Mouse (Mus musculus) spleen, embryonic (tissue): ENCODE data around the gene Cyfip2.

ENCODE experiments used
- CTCF ChIA-PET: fragments of 350-600 bp; sonication (Branson Sonifier 250); formaldehyde crosslinking; loops from one replicate; lab custom pipeline; 2022; lab: Charles Lee

The Cyfip2 gene

DNA sequence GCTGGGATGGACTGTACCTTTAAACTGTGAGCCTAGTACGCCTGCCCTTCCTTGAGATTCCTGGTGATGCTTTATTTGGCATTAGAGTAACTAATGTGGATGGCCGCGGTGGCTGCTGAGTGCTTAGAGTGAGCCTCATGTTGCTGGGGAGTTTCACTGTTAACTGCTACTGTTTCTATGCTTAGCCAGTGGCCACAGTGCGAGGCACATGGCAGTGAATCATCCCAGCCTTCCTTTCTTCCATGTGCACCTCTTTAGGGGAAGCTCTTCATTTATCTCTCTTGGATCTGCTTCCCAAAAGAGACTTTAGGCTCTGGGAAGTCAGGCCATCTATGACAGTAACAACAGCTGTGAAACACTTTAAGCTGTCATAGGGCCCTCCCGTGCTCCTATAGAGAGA lies 30.0 kb downstream of the Cyfip2 start:
- CTCF ChIA-PET = interaction anchor here (0.6 to 1.5 kb wide), 4 partner anchors 9 to 80 kb away, joined by 3 to 9 read pairs (median 3); partner anchors contain the start of gene Cyfip2

DNA sequence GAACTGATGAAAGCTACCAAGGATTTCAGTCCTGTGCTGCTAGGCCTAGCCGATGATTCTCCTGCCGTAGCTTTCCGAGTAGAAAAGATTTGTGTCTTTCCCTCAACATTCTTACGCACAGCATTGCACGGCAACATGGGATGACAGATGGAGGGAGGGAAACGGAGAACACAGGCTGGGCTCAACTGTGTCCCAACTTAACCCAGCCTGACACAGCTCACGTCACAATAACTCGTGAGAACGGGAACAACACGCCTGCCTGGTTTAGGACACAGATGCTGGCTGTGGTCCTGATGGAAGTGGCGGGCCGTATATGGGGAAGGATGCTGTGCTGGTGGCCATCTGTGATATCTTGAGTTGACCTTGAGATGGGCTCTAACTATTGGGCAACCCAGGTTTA lies 34.0 kb downstream of the Cyfip2 start:
- CTCF ChIA-PET = no interaction called here

DNA sequence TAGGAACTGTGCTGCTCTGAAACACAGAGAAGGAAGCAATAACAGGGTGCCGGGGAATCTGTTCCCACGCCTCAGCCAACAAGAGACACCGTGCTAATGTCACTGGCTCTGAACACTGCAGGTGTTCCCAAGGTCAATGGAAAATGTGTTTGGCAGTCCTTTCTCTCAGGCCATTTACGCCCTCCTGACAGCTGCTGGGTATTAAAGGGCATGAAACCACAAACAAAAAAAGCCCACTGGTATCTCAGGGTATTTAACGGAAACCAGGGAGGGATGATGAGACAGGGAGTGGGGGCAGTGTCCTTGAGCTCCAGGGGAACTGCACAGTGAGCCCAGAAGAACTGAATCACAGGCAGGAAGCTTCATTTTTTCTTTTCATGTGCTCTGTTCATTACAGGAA lies 34.5 kb downstream of the Cyfip2 start:
- CTCF ChIA-PET = no interaction called here

DNA sequence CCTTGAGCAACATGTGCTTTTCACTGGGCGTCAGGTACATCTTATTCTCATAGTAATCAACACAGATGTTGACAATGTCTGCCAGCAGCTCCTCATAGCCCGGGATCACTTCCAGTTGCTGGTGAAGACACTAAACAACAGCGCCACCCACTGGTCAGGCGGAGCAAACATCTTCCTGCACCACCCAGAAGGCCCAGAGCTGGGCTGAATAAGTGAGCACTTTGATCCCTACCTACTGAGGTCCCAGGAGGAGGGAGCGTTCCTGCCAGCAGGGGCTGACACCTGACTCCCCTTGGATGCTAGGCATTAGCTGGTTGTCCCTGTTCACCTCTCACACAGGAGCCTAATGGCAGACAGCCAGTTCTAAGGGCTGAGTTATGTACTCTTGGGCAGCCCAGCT lies 35.9 kb downstream of the Cyfip2 start:
- CTCF ChIA-PET = interaction anchor here (0.7 to 0.9 kb wide), 2 partner anchors 49 to 165 kb away, joined by 3 read pairs; no protein-coding TSS in a partner anchor

DNA sequence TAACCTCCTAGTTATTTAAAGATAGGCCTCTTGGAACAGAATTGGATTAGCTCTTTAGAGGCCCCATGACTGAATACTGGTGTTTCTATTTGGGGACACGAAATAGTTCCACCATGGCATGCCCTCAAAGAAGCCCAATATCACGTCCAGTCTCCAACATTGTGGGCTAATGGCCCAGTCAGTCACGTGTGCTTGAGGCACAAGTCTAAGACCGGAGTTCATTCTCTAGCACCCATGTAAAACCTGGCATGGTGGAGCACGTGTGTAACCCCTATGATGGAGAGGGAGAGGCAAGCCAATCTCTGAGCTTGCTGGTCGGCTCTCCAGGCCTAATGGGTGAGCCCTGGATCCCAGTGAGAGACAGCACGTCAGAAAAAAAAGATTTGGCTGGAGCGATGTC lies 36.5 kb downstream of the Cyfip2 start:
- CTCF ChIA-PET = no interaction called here

DNA sequence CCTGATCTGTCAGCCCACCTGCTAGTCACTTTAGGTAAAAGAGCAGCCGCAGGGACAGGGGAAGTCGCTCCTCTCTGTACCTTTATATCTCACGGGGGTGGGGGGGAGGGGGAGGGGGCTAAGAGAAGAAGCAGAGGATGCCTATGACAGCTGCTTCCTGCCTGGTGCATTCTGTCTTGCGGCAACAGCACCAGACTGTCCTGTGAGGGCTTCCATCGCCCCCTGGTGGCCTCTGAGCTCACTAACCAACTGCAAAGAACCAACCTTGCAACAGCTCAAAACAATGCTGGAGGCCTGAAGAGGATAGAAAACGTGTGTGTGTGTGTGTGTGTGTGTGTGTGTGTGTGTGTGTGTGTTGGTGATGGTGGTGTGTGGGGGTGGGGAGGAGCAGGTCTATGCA lies 37.4 kb downstream of the Cyfip2 start:
- CTCF ChIA-PET = interaction anchor here (0.6 to 1.1 kb wide), 4 partner anchors 11 to 156 kb away, joined by 3 to 8 read pairs (median 4); no protein-coding TSS in a partner anchor

DNA sequence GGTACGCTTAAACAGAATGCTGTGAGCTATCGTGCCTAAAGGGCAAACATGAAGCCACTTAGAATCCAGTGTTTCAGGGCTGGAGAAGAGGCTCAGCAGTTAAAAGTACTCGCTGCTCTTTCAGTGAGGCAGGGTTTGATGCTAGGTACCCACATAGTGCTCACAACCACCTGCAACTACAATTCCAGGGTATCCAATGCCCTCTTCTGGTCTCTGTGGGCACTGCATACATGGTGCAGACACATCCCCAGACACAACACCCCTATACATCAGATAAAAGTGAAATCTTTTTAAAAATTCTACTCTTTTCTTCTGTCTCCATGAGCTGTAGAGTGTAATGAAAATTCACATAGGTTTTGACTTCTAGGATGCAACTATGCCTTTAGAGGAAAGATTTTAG lies 38.7 kb downstream of the Cyfip2 start:
- CTCF ChIA-PET = interaction anchor here (0.5 to 1.3 kb wide), 2 partner anchors 10 to 1104 kb away, joined by 3 read pairs; no protein-coding TSS in a partner anchor

DNA sequence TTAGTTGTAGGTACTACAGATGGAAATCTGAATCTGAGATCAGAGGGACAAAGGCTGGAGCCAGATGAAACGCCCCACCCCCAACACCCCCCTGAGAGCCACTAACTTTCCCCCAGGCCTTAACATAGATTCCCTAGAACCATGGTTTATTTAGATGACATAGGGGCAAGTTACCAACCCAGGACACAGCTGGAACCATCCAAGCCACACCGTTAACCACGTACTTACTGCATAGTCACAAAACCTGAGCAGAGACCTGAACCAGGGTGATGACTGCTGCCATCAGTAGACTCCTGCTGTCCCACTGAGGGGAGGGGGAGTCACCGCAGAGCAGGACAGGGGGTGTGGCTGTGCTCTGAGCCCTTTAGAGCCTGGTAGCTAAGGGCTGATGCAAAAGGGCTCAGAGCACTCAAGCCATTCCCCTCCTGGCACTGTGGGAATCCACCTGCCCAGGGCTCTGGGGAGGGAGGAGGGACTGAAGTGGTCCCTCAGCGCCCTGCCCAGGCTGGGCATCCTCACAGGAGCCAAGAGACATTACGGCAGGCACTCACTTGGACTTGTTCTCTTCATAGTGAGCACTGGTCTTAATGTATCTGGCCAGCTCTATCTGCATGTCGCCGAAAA lies 40.5 kb downstream of the Cyfip2 start:
- CTCF ChIA-PET = interaction anchor here (0.9 kb wide), 1 partner anchor 41 kb away, joined by 3 read pairs; the partner anchor contains the start of gene Cyfip2

DNA sequence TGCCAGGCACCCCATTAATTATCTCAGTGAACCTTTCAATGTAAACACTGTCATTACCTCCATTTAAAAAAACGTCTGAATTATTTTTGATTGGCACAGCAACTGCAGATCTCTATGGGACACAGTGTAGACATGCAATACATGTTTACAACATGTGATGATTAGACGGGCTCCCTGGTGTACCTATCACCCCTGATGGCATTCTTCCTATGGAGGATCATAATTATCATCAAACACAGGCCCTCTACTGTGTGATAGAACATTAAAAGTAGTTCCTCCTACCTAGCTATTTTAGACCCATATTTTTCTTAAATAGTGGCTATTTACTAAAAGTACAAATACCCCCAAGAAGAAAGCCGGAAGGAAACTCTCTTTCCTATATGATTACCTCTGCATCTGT lies 42.8 kb downstream of the Cyfip2 start:
- CTCF ChIA-PET = interaction anchor here (0.5 to 1.4 kb wide), 5 partner anchors 13 to 161 kb away, joined by 3 to 5 read pairs (median 3); no protein-coding TSS in a partner anchor

DNA sequence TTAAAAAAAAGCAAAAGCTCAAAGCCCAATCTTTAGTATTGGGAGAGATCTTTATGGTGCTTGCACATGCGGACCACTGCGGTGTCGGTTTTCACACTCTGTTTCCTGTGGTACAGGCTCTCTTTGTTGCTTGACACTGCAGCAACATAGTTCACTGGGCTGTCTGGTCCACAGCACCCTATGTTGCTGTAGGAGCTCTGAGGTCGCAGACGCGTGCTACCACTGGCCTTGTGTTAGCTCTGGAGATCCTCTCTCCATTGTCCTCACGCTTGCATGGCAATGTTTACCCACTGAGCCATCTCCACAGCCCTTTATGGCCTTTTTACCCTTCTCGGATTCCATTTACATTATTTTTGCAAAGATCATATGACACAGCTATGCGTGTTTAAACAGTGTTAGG lies 43.3 kb downstream of the Cyfip2 start:
- CTCF ChIA-PET = interaction anchor here (0.5 to 1.4 kb wide), 5 partner anchors 13 to 161 kb away, joined by 3 to 5 read pairs (median 3); no protein-coding TSS in a partner anchor

DNA sequence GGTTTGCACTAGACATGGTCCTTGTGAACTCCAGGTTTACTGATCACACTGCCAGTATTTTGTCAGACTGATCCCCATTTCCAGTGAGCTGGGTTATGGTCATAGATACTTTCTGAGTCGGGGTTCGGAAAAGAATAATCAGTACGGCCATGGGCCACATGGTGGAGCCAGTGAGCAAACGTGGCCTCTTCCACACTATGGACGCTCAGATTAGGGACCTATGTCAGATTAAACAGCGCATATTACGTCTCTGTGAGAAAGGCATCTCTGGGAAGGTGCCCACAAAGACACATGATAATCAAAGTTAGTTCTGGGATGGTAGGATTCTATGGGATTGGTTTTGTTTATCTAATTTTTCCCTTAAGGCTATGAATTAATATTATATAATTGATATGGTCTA lies 43.7 kb downstream of the Cyfip2 start:
- CTCF ChIA-PET = interaction anchor here (0.7 to 1.4 kb wide), 3 partner anchors 14 to 36 kb away, joined by 3 to 5 read pairs (median 3); no protein-coding TSS in a partner anchor

DNA sequence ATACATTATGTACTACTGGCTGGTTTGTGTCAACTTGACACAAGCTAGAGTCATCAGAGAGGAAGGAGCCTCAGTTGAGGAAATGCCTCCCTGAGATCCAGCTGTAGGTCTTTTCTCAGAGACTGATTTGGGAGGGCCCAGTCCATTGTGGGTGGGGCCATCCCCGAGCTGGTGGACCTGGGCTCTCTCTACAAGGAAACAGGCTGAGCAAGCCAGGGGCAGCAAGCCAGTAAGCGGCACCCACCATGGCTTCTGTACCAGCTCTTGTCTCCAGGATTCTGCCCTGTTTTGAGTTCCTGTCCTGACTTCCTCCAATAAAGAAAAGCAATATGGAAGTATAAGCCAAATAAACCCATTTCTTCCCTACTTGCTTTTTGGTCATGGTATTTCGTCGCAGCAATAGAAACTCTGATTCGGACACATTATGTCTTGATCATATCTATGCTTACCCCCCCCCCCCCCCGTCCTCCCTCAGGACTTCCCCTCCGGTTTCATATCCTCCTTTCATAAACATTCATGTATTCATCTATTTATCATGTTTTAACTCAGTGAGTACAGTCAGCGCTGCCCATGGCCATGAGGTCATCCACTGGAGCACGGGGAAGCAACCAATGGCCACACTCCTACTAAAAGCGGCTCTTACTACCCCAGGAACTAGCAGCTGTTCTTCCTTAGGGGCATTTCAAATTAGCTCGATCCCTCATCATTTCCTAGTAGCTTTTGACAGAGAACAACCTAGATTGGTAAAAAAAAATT lies 47.5 kb downstream of the Cyfip2 start:
- CTCF ChIA-PET = interaction anchor here (1.0 kb wide), 1 partner anchor 10 kb away, joined by 3 read pairs; no protein-coding TSS in a partner anchor

DNA sequence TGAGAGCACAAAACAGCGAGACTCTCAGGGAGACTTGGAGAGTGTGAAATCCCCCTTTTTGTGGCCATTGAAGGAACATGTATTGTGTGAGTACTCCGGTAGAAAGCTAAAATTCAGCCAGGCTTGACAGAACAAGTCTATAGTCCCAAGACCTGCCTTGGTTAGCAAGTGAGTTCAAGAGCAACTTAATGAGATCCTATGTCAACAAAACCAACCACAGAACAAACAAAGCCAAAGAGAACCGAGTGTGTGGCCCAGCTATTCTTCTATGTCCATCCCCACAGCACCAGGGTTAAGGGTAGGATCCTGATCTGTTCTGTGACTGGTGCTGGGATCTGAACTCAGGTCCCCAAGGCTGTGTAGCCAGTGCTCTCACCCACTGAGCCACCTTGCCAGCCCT lies 48.1 kb downstream of the Cyfip2 start:
- CTCF ChIA-PET = interaction anchor here (0.8 to 1.0 kb wide), 2 partner anchors 11 to 13 kb away, joined by 3 read pairs; no protein-coding TSS in a partner anchor

DNA sequence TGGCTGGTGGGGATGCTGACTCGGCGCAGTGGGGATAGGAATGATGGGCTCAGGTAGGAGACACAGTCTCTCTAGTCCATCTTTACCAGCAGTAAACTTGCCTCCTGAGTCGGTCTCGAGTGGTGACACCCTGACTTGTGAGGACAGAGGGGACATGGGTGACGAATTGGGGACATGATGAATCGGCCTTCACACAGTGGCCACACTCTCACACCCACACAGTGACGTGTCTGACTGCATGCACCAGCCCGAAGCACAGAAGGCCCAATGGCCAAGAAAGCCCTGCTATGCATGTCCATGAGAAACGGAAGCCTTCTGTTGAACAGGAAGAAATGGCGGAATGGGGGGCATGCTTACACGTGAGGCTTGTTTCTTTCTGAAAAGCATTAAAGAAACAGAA lies 49.4 kb downstream of the Cyfip2 start:
- CTCF ChIA-PET = no interaction called here

DNA sequence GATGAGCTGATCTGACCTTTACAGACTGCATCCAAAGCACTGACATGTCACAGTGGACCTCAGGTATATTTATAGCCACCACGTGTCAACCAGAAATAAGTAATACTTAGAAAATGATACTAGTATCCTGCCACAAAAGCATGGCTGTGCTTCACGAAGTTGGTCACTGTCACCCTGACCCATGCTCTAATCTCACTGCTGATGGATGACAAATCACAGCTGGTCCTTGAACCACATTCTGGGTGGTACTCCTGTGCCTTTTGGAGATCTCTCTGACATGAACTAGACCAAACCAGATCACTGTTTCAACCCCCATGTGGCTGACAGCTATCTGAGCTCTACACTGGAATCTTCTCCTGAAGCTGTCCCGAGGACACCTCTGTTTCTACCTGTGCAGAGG lies 49.8 kb downstream of the Cyfip2 start:
- CTCF ChIA-PET = no interaction called here

DNA sequence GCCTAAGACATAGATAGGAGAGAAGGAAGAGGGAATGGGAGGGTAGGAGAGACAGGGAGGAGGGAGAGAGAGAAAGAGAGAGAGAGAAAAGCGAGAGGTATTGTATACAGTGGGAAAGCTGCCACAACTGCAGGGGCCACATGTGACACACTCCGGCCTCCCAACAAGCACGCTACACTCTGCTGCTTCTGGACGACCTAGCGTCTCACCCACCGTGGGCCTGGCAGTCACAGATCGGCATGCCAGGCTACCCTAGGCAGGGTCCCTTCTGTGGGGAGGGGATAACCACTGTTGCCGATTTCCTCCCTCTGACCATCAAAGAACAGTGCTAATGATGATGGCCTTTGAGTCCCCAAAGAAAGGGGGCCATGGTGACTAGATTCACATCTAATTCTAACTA lies 53.9 kb downstream of the Cyfip2 start:
- CTCF ChIA-PET = no interaction called here

DNA sequence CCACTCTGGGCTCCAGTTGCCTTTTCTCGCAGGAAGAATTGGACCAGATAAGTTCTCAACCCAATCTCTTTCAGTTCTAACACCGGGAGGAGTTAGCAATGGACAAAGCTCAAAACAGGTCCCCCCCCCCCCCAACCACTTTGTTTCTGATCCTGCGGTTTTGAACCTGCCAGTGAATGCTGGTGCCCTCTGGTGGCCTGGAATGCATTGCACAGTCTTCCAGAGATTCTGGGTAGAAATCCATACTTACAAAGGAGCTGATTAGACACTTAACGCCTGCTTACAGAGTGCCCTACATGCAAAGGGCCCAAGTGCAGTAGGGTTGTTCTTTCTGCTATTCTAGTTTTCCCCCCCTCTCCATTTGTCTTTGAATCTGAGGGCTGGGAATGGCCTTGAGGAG lies 54.5 kb downstream of the Cyfip2 start:
- CTCF ChIA-PET = interaction anchor here (1.0 kb wide), 1 partner anchor 18 kb away, joined by 3 read pairs; no protein-coding TSS in a partner anchor

DNA sequence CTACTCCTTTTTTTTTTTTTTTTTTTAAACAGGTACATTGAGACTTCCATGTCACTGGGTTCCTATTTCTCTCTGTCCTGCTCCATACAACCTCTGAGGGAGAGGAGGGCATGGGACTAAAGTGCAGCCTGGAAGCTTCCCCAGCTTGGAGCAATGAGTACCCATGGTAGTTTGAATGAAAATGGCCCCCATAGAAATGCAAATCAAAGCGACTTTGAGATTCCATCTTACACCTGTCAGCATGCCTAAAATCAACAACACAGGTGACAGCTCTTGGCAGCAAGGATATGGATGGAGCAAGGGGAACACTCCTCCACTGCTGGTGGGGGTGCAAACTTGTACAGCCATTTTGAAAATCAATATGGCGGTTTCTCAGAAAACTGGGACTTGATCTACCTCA lies 57.4 kb downstream of the Cyfip2 start:
- CTCF ChIA-PET = interaction anchor here (0.6 kb wide), 1 partner anchor 14 kb away, joined by 3 read pairs; no protein-coding TSS in a partner anchor

DNA sequence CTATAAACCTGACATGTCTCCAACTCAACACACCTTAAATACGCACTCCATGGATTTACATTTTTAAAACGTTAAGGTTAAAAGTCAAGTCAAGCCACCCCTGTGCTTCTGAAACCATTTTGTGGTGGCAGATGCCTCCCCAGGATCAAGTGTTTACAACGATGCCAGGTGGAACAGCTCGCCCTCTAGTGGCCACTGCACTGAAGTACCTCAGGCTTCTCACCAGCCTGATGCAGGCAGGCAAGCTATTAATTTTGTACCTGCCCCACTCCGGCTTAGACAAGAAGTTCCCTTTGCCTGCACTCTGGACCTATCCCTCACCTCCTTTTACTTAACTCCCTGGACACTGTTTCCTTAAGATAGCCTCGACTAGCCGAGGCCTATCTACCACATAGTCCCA lies 60.7 kb downstream of the Cyfip2 start:
- CTCF ChIA-PET = interaction anchor here (0.8 kb wide), 1 partner anchor 12 kb away, joined by 3 read pairs; no protein-coding TSS in a partner anchor

DNA sequence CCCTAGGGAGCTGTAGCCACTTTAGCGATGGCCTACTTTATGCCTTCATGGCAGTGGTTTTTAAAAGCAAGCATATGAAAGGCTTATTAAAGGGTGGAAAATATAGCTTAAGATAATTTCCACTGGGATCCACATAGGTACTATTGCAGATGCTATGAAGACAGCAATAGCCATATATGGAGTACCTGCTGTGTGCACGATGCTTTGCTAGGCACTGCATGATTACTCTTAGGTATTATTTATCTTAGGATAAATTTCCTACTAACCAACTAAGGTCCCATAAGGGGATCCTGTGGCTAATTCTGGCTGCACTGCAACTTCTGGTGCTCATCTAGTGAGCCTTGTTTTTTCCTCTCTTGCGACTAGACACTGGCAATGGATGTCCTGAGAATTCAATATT lies 64.3 kb downstream of the Cyfip2 start:
- CTCF ChIA-PET = no interaction called here

DNA sequence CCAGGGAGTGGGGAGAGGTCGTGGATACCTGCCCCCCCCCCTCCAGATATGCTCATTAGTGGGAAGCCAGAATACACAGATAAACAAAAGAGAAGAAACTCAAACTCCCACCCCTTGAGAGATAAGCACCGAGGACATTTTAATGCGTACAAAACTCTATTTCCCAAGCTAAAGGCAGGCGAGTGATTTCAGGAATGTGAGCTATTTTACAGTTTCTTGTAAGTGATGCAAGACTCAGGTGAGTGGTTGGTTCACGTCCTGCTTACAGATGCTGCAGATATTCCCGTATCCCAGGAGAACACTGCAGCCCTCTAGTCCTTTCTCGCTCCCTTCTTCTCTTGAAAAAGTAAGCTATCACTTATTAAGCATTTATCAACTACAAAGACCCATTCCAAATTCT lies 66.3 kb downstream of the Cyfip2 start:
- CTCF ChIA-PET = no interaction called here

DNA sequence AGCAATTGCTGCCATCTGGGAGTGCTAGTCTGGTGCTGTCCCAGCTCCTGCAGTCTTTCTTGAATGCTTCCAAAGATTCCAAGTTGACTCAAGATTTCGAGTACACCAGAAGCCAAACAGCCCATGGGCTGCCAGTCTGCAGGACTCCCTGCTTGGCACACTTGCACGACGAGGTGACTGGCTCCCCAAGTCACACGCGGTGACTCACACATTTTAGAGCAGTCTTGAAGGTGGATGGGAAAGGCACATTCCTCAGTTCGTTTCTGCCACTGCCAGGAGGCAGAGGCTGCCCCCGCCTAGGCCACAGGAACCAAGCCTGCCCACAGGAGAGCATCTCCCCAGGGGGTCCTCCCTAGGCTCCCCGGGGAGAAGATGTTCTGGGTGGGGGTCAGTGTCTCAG lies 66.7 kb downstream of the Cyfip2 start:
- CTCF ChIA-PET = no interaction called here
